Mouse (Mus musculus) hindbrain, embryonic 15.5 days (tissue): Measurements from ENCODE around the gene Rbm6. TPM values are rescaled to one million over a fixed set of nuclear protein-coding genes. Genes with fewer than 3 reads are reported as not detected.

Experiments used
- ATAC-seq: fragments of 200-750 bp; cut with Nextera tagmentation; 2 replicates; pipeline ENCODE4 v1.8.0; 2017; ENCODE audit warnings: low read depth, moderate number of reproducible peaks, moderate TSS enrichment; ENCODE audit not compliant: low FRiP score
- H3K27ac ChIP-seq: fragments of 300-500 bp; sonication (generic); replicated peaks from 2 replicates; pipeline ENCODE4 v1.5.1; 2015; ENCODE audit warnings: mild to moderate bottlenecking, inconsistent platforms
- H3K27me3 ChIP-seq: fragments of 300-500 bp; sonication (generic); 2 replicates; pipeline ENCODE4 v1.6.1; 2015; ENCODE audit warnings: control low read depth, inconsistent platforms
- H3K36me3 ChIP-seq: fragments of 300-500 bp; sonication (generic); 2 replicates; pipeline ENCODE4 v1.6.1; 2015; ENCODE audit warnings: control low read depth, inconsistent platforms
- H3K4me1 ChIP-seq: fragments of 300-500 bp; sonication (generic); replicated peaks from 2 replicates; pipeline ENCODE4 v1.6.1; 2015; ENCODE audit warnings: control low read depth, inconsistent platforms
- H3K4me2 ChIP-seq: fragments of 300-500 bp; sonication (generic); 2 replicates; pipeline ENCODE4 v1.6.1; 2015; ENCODE audit warnings: moderate library complexity, mild to moderate bottlenecking, inconsistent platforms
- H3K4me3 ChIP-seq: fragments of 300-500 bp; sonication (generic); 2 replicates; pipeline ENCODE4 v1.5.1; 2015; ENCODE audit warnings: mild to moderate bottlenecking, inconsistent platforms
- H3K9ac ChIP-seq: fragments of 300-500 bp; sonication (generic); 2 replicates; pipeline ENCODE4 v1.6.1; 2015; ENCODE audit warnings: inconsistent platforms
- H3K9me3 ChIP-seq: fragments of 300-500 bp; sonication (generic); 2 replicates; pipeline ENCODE4 v1.6.1; 2016; ENCODE audit warnings: control low read depth, inconsistent platforms
- WGBS: fragments of 180-500 bp; shearing (Covaris S2); methylation state at CpG from one replicate; pipeline ENCODE4 v1.1.7; 2015; 5-methylcytosine and 5-hydroxymethylcytosine counted together
- polyA plus RNA-seq: library from polyadenylated mRNA; unstranded; fragments of >200 nt; fragmentation: Nextera tagmentation; extraction: Ambion mirVana; gene quantifications from 2 replicates; pipeline ENCODE4 v1.2.1, GENCODE M21; 2015

The Rbm6 gene
- polyA plus RNA-seq, 1 experiment from 2014 or later: 97.0 TPM

- H3K4me3 ChIP-seq: no peak overlapping the region
- WGBS: 75% methylated on average over 2 of the region's 2 CpGs
- peaks cover 62% of the 10 kb centered on the region for H3K36me3 ChIP-seq
- H3K27ac ChIP-seq: peak overlapping the region; percentile 94
- no peak overlapping the region for H3K9ac ChIP-seq
- H3K4me2 ChIP-seq: peak overlapping the region; percentile 59; the same call in 1 of the 2 replicates
- no peak for ATAC-seq
- no peaks in the 10 kb centered on the region for H3K9me3 ChIP-seq
- H3K4me1 ChIP-seq: peaks cover 23% of the 10 kb centered on the region
- no peaks in the 10 kb centered on the region for H3K27me3 ChIP-seq
Measured at GRCm38 (mm10) chr9:107771782-107772181, 101.3 kb downstream of the Rbm6 start.

- Histone ChIP-seq H3K4me2 (peak within 1 kb of the TSS; percentile 79), H3K4me1 (peaks cover 23% of the 10 kb centered on the region), H3K9me3 (no peaks in the 10 kb centered on the region), H3K27ac (peak within 1 kb of the TSS; percentile 94), H3K27me3 (no peaks in the 10 kb centered on the region), H3K4me3 (peak within 1 kb of the TSS; percentile 63), H3K36me3 (peaks cover 62% of the 10 kb centered on the region), H3K9ac (peak within 1 kb of the TSS; percentile 89)
- ATAC-seq: peak; percentile 100
- WGBS: under 1% methylated on average over 59 of the region's 60 CpGs
Measured at GRCm38 (mm10) chr9:107770374-107771290, 102.4 kb downstream of the Rbm6 start, which contains the start of gene Rbm5. Gene Rbm5 (minus strand): TSS chr9:107770996.

GRCm38 (mm10) chr9:107770037-107770373, 103.0 kb downstream of the Rbm6 start:
- Histone ChIP-seq H3K9me3 (no peaks in the 10 kb centered on the region), H3K9ac (peak overlapping the region; percentile 89), H3K27ac (peak overlapping the region; percentile 94), H3K4me3 (peak overlapping the region; percentile 63), H3K4me2 (peak overlapping the region; percentile 79), H3K4me1 (peaks cover 23% of the 10 kb centered on the region), H3K27me3 (no peaks in the 10 kb centered on the region), H3K36me3 (peaks cover 62% of the 10 kb centered on the region)
- WGBS: 1% methylated on average over 9 of the region's 9 CpGs
- no peak for ATAC-seq

- Histone ChIP-seq H3K4me3 (peak overlapping the region; percentile 63), H3K27ac (peak overlapping the region; percentile 41; the same call in 1 of the 2 replicates), H3K4me1 (peaks cover 23% of the 10 kb centered on the region), H3K4me2 (peak overlapping the region; percentile 79), H3K9me3 (no peaks in the 10 kb centered on the region), H3K27me3 (no peaks in the 10 kb centered on the region), H3K9ac (peak overlapping the region; percentile 89), H3K36me3 (peaks cover 63% of the 10 kb centered on the region)
- ATAC-seq: no peak
- WGBS: 12% methylated on average over 4 of the region's 4 CpGs
Measured at GRCm38 (mm10) chr9:107769445-107770000, 103.5 kb downstream of the Rbm6 start.

GRCm38 (mm10) chr9:107768851-107769250, 104.2 kb downstream of the Rbm6 start:
- Histone ChIP-seq H3K27me3 (no peaks in the 10 kb centered on the region), H3K9ac (0 out of 2 replicates have a peak overlapping the region, but pooled peaks have one; percentile 17), H3K4me3 (peak overlapping the region; percentile 63), H3K4me1 (peaks cover 23% of the 10 kb centered on the region), H3K27ac (0 out of 2 replicates have a peak overlapping the region, but pooled peaks have one; percentile 10), H3K36me3 (peaks cover 63% of the 10 kb centered on the region), H3K4me2 (peak overlapping the region; percentile 79), H3K9me3 (no peaks in the 10 kb centered on the region)
- 70% methylated on average over 5 of the region's 5 CpGs for WGBS
- no peak for ATAC-seq

GRCm38 (mm10) chr9:107759593-107759992, 113.4 kb downstream of the Rbm6 start:
- no peaks in the 10 kb centered on the region for H3K27me3 ChIP-seq
- H3K9ac ChIP-seq: no peak overlapping the region
- H3K9me3 ChIP-seq: no peaks in the 10 kb centered on the region
- H3K4me2 ChIP-seq: no peak overlapping the region
- H3K36me3 ChIP-seq: peaks cover 88% of the 10 kb centered on the region
- H3K4me1 ChIP-seq: no peaks in the 10 kb centered on the region
- no peak overlapping the region for H3K27ac ChIP-seq
- WGBS: 96% methylated on average over 6 of the region's 6 CpGs
- no peak for ATAC-seq
- H3K4me3 ChIP-seq: no peak overlapping the region

GRCm38 (mm10) chr9:107750378-107750777, 122.7 kb downstream of the Rbm6 start:
- no peak overlapping the region for H3K27ac ChIP-seq
- ATAC-seq: no peak
- no peaks in the 10 kb centered on the region for H3K9me3 ChIP-seq
- H3K27me3 ChIP-seq: no peaks in the 10 kb centered on the region
- H3K4me1 ChIP-seq: no peaks in the 10 kb centered on the region
- H3K4me2 ChIP-seq: no peak overlapping the region
- no peak overlapping the region for H3K9ac ChIP-seq
- no peak overlapping the region for H3K4me3 ChIP-seq
- H3K36me3 ChIP-seq: peaks cover 94% of the 10 kb centered on the region
- 86% methylated on average over 5 of the region's 5 CpGs for WGBS

GRCm38 (mm10) chr9:107748063-107748462, 125.0 kb downstream of the Rbm6 start:
- Histone ChIP-seq H3K36me3 (peaks cover 96% of the 10 kb centered on the region), H3K27me3 (no peaks in the 10 kb centered on the region), H3K4me3 (no peak overlapping the region), H3K4me1 (no peaks in the 10 kb centered on the region), H3K27ac (no peak overlapping the region), H3K9me3 (no peaks in the 10 kb centered on the region), H3K9ac (no peak overlapping the region), H3K4me2 (no peak overlapping the region)
- 98% methylated on average over 3 of the region's 3 CpGs for WGBS
- no peak for ATAC-seq

- Histone ChIP-seq H3K4me3 (no peak overlapping the region), H3K36me3 (peaks cover 98% of the 10 kb centered on the region), H3K4me2 (no peak overlapping the region), H3K9me3 (no peaks in the 10 kb centered on the region), H3K4me1 (no peaks in the 10 kb centered on the region), H3K27me3 (no peaks in the 10 kb centered on the region), H3K27ac (no peak overlapping the region), H3K9ac (no peak overlapping the region)
- 94% methylated on average over 1 of the region's 1 CpGs for WGBS
- no peak for ATAC-seq
Measured at GRCm38 (mm10) chr9:107747310-107747709, 125.7 kb downstream of the Rbm6 start.

GRCm38 (mm10) chr9:107746679-107747078, 126.4 kb downstream of the Rbm6 start:
- H3K4me3 ChIP-seq: no peak overlapping the region
- H3K4me1 ChIP-seq: no peaks in the 10 kb centered on the region
- H3K9me3 ChIP-seq: no peaks in the 10 kb centered on the region
- H3K36me3 ChIP-seq: peaks cover 98% of the 10 kb centered on the region
- H3K27ac ChIP-seq: no peak overlapping the region
- WGBS: 94% methylated on average over 3 of the region's 3 CpGs
- no peak for ATAC-seq
- no peak overlapping the region for H3K9ac ChIP-seq
- H3K4me2 ChIP-seq: no peak overlapping the region
- no peaks in the 10 kb centered on the region for H3K27me3 ChIP-seq

GRCm38 (mm10) chr9:107744061-107744460, 129.0 kb downstream of the Rbm6 start:
- H3K9ac ChIP-seq: no peak overlapping the region
- peaks cover 98% of the 10 kb centered on the region for H3K36me3 ChIP-seq
- H3K9me3 ChIP-seq: no peaks in the 10 kb centered on the region
- 90% methylated on average over 6 of the region's 6 CpGs for WGBS
- H3K4me3 ChIP-seq: no peak overlapping the region
- no peak for ATAC-seq
- H3K27ac ChIP-seq: no peak overlapping the region
- no peaks in the 10 kb centered on the region for H3K4me1 ChIP-seq
- no peak overlapping the region for H3K4me2 ChIP-seq
- H3K27me3 ChIP-seq: no peaks in the 10 kb centered on the region

- H3K9ac ChIP-seq: no peak overlapping the region
- H3K36me3 ChIP-seq: peaks cover 51% of the 10 kb centered on the region
- H3K4me3 ChIP-seq: no peak overlapping the region
- H3K9me3 ChIP-seq: no peaks in the 10 kb centered on the region
- H3K27me3 ChIP-seq: no peaks in the 10 kb centered on the region
- peak; percentile 23; the same call in 1 of the 2 replicates for ATAC-seq
- H3K27ac ChIP-seq: peak overlapping the region; percentile 44; the same call in 1 of the 2 replicates
- H3K4me2 ChIP-seq: no peak overlapping the region
- H3K4me1 ChIP-seq: peaks cover 32% of the 10 kb centered on the region
- WGBS: 44% methylated on average over 4 of the region's 4 CpGs
Measured at GRCm38 (mm10) chr9:107738841-107739202, 134.2 kb downstream of the Rbm6 start.
